Mouse (Mus musculus): ENCODE measurements around the gene Gjb3.

Gene Gjb3

GRCm38 (mm10) chr4:127278451-127279001 lies 52.1 kb downstream of the Gjb3 start:
- DNase-seq = peak; percentile 22 to 48
